Mouse (Mus musculus) frontal cortex, postnatal 36 days (tissue): Measurements from ENCODE around the gene Cntnap1.

ENCODE experiments used
- DNase-seq, 2 experiments: peaks; one replicate each; pipeline ENCODE4 v3.0.0; 2022; ENCODE audit warnings: low spot score in 2 of 2

Cntnap1 gene

DNA sequence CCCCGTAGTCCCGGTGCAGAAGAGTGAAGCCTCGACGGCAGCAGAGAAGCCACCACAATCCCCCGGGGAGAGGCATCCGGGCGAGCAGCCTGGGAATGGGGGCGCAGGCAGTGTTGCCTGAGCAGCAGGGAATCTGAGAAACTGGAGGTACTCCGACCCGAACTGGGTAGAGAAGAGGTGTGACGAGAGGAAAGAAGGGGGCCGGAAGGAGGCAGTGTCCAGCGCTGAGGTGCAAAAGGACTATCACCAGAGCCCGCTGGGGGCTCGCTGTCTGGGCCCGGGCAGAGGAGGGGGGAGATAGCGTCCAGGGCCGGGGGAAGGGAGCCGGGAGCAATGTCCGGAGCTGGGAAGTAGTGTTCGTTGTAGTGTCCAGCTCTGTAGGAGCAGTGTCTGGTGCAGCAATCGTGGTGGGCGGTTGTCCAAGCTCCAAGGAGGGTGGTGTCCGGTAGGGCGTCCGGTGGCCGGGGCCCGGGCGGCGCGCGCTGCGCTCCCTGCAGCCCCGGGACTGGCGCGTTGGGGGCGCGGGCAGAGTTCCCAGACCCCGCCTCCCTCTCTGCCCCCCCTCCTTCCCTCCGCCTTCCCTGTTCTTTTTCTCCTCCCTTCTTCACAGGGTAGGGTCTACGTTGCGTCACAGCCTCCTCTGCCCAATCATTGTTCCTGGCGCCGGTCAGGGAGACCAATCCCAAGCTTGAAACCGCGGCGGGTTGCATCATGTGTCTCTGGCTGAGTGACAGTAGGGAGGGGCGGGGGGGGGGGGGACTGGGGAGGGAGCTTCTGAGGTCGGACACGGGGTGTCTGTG, 688 bp downstream of the Cntnap1 start, which contains the start of gene Plekhh3:
Gene Plekhh3, minus strand, starts transcription at position 541 of the 800 bp plus-strand sequence.
- DNase-seq = peak; percentile 93 to 95

DNA sequence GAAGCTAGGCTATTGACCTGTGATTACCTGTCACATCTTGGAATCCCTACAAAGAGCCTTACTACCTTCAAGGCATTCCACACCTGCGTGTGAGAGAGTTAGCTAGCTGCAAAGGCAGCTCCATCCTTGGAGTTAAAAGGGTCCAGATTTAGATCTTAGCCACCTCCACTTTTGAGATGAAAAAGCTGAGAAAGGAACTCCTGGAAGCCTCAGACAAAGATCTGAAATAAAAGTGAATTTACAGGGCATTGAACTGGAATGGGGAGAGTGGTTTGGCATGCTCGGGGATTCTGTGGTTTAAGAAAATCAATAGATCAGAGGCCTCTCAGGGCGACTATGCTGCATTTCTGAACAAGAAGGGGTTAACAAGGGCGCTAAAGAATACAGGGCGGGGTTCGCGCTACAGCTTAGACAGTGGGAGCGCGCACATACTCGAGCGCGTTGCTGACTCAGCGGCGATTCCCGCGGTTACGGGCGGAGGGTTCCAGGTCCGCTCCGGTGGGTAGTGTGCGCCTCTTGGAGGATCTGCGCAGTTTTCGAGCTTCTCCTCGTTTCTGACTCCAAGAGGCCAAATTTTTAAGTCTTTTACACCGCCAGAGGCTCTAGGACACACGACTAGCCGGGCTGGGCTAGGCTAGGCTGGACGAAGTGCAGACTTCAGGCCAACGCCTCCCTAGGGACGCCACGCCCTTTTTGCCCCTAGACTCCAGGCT, 1.6 kb downstream of the Cntnap1 start:
- peak; percentile 77 to 78 for DNase-seq

DNA sequence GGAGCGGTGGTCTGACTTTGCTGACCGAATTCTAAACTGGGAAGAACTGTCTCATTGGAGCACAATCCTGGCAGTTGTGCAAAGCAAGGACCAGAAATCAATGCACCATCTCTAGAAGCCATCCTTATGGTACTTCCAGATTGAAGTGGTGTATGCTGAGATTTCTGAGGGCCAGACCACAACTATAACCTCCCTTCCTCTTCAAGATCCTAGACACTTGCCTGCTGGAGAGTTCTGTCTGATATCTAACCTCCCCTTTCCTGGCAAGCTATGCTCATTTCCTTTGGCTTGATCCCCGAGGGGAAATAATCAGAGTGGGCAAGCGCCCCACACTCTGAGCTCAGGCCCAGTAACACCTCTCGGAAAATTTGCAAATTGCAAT, 2.1 kb downstream of the Cntnap1 start:
- no peak for DNase-seq

DNA sequence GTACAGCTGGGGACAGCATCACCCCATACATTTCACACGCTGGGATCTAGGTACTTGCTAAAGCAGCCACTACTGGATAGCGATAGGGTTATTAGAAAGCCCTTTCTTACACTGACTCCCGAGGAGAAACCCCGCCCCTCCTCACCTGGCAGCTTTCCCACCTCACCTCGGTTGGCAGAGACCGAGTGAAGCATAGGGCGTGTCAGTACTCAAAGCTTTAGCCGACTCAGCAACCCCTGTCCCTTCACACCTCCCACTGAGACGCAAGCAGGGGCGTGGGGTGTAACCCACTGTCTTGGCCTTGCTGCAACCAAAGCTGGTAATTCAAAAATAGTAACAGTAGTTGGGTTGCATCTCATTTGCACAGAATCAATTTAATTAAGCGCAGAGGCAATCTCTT, 2.8 kb downstream of the Cntnap1 start:
- no peak for DNase-seq

DNA sequence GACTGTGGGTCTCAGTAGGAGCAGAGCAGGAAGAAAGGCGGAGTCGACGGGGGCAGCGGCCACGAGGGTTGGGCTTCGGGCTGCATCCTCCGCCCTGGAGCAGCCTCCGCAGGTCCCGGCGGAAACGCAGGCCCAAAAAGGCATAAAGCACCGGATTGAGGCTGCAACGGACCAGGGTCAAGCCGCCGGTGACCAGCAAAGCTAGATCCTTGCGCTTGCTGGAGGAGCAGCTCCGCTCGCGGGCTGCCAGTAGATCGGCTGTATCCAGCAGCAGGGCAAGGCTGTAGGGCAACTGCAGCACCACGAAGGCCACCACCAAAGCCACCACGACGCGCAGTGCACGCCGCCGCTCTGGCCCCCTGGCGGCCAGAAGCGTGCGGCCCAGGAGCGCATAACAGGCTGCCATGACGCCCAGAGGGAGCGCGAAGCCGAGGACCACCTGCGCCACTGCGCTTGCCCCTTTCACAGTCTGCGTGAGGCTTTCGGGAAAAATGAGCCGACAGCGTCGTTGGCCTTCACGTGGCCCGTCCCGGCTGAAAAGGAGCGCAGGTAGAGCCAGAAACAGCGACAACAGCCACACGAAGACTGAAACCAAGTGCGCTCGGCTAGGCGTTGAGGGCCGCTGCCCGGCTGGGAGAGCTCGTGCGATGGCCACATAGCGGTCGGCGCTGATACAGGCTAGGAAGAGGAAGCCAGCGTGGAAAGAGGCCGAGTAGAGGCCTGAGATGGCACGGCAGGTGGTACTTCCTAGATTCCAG, 3.5 kb downstream of the Cntnap1 start:
- DNase-seq = peak in 1 of 2 experiments; percentile 61

DNA sequence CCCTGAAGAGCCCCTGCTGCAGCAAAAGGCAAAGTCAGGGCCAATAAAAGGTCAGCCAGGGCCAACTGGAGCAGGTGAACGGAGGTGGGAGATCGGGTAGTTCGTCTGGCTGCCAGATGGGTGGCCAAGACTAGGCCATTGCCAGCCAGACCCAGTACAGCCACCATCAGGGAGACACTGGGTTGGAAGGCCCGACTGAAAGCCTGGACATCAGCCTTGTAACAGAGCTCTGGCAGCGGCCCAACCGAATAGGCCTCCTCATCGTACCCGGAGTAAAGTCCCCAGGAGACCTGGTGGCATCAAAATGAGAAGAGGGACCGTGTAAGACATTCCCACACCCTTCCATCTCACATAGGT, 4.0 kb downstream of the Cntnap1 start:
- DNase-seq = no peak

DNA sequence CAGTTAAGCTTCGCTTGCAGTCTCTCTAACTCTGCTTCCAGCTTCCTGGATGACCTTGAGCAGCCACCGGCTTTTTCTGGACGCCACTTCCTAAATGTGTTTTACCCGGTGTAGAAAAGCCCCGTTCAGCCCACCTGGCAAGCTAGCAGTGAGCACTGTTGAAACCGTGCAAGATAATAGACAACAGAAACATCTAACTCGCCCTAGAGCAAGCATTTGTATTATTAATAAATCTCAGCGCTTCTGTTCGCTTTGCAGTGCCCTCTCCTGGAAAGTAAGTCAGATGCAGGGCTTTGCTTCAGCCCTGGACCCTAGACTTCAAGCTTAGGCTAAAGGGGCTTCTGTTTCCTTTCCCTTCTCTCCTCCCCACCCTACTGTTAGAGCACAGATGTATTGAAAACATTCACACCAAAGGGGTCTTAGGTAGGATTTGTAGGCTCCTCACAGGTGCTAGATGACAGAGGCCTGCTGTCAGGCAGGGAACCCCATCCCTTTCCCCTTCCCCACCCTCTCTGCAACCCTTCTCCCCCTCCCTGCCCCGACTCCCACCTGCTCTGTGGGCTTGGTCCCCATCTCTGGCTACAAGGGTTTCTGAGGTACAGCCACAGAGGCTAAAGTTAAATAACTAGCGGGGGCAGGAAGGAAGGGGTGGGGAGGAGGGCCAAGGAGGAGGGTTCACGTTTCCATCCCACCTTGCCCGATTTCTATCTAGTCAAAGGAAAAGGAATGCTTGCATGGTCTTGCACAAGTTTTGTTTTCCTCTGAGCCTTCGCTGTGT, 4.7 kb downstream of the Cntnap1 start, which contains the start of gene Ccr10:
Gene Ccr10, minus strand, starts transcription at position 593 of the 778 bp plus-strand sequence.
- no peak for DNase-seq

DNA sequence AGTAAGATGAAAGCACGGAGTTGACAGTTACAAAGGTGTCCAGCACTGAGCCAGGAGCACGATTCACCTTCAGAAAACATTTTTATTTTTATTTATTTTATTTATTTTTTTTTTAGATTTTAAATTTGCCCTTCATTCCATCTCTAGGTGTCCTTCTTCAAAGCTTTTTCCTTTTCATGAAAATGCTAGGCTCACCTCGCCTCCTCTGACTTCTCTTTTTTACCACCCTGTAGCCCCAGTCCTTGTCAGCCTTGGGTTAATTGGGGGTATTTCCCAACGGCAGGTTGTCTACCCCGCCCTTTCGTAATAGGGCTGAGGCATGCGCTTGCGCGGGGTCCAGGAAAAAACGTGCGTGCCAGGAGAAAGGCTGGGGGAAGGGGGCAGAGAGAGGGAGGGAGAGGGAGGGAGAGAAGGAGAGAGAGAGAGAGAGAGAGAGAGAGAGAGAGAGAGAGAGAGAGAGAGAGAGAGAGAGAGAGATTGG, 5.4 kb downstream of the Cntnap1 start:
- DNase-seq = peak in 1 of 2 experiments; percentile 63

DNA sequence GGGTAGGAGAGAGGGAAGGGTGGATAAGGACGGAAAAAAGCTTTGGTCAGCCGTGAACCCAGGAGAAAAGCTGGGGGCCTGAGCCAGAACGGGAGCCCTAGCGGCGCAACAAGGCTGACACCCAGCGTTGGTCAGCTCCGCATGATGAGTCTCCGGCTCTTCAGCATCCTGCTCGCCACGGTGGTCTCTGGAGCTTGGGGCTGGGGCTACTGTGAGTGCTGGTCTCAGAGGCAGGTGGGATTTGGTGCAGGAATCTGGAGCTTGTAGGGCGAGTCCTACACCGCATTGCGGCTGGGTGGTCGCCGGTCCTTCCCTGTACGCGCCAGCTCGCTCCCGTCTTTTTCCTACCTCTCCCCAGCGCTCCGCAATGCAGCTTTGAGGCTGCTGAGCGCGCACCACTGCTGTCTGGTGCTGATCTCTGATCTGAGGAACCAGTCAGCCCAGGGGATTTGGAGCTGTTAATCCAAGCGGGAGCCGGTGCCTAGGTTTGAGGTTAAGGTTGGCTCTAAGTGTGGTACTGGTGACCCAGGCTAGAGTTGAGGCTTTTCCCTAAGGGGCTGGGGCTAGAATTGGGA, 5.9 kb downstream of the Cntnap1 start:
- DNase-seq = peak in 1 of 2 experiments; percentile 66

DNA sequence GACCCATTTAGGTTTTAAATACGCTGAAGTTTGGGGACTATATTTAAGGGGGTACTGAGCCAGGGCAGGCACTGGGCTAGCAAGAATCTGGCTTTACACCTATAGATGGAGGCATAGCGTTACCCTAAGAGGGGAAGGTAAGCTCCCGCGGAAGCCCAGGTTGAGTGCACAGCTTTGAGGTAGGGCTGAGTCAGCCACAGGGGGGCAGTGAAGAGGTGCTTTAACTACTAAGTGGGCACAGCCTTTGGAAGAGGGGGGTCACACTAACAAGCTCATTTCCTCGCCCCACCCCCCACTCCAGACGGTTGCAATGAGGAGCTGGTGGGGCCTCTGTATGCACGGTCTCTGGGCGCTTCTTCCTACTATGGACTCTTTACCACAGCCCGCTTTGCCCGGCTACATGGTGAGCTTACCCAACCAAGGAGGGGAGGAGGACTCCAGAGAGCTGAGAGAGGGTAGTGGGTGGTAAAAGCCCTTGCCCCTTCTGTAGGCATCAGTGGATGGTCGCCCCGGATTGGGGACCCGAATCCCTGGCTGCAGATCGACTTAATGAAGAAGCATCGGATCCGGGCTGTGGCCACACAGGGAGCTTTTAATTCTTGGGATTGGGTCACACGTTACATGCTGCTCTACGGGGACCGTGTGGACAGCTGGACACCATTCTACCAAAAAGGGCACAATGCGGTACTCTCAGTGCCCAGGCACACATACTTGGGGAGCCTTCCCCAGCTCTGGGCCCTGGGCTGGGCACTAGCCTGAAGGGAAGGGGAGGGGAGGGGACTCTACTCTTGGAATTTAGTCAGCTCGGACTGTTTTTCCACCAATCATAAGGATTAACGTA, 6.8 kb downstream of the Cntnap1 start:
- DNase-seq = peak in 1 of 2 experiments; percentile 77

DNA sequence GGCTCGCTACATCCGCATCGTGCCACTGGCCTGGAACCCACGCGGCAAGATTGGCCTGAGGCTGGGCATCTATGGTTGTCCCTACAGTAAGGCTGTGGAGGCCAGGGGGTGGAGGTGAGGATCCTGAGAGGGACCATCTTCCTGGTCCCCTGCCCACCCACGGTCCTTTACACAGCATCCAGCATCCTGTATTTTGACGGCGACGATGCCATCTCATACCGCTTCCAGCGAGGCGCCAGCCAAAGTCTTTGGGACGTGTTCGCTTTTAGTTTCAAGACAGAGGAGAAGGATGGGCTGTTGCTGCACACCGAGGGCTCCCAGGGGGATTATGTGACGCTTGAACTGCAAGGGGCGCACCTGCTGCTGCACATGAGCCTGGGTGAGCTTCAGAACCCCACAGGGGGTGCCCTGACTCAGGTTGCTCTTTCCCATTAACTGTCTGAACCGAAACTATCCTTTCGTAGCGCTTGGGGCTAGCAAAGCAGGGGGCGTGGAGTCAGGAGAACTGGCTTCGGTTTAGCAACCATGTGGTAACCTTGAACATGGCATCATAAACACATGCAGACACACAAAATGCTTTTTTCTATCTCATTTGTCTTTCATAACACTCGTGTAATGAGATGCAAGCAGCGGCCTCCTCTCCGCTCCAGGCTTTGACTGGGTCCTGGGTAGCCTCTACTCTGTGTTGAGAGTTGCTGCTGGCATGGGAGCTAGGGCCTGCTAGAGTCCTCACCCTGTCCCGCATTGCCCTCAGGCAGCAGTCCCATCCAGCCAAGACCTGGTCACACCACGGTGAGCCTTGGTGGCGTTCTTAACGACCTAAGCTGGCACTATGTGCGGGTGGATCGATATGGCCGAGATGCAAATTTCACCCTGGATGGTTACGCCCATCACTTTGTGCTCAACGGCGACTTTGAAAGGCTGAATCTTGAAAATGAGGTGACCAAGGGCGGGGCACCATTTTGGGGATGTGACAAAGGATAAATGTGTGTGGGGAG, 8.0 kb downstream of the Cntnap1 start:
- no peak for DNase-seq

DNA sequence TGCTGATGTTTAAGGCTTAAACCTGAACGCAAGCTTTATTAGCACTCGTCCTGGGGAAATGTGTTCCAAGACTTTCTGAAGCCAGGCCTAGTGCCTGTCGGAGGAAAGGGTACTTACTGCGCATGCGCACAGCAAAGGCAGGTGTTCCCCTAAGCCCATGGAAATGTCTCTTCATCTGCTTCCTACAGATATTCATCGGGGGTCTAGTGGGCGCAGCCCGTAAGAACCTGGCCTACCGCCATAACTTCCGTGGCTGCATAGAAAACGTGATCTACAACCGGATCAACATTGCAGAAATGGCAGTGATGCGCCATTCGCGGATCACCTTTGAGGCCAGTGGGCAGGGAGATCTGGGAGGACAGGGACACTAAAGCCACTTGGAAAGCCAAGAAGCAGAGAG, 9.0 kb downstream of the Cntnap1 start:
- no peak for DNase-seq

DNA sequence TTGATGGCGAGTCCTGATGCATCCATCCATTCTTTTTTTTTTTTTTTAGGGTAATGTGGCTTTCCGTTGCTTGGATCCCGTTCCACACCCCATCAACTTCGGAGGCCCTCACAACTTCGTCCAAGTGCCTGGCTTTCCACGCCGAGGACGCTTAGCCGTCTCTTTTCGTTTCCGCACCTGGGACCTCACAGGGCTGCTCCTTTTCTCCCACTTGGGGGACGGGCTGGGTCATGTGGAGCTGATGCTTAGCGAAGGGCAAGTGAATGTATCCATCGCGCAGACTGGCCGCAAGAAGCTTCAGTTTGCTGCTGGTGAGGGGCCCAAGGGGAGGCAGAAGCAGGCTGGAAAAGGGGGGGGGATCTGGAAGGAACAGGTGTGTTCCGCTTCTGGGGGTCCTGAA, 9.9 kb downstream of the Cntnap1 start:
- DNase-seq = no peak

DNA sequence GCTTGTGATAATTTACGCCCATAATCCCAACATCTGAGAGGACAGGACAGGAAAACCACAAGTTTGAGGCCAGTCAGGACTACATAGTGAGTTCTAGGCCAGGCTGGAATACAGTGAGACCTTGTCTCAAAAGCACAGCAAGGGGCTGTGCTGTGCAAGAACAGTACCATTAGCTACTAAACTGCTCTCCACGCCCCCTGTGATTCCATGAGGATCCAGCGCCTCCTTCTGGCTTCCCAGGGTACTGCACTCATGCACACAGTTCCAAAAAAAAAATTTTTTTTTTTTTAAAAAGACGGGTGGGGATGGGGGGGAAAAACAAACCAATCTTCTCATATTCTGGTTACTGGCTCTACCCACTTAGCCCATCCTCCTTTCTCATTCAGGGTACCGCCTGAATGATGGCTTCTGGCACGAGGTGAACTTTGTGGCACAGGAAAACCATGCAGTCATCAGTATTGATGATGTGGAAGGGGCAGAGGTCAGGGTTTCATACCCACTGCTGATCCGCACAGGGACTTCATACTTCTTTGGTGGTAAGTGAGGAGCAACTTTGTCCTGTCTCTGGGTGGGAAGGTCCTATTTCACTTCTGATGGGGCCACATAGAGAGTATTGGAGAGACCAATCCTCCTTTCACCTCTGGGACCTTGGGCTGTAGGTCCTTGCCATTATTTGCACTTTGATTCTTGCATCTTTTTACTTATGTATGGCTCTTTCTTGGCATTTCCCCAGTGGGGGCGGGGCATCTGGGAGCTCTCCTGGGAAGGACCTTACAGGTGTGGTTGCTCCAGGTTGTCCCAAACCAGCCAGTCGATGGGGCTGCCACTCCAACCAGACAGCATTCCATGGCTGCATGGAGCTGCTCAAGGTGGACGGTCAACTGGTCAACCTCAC, 10.8 kb downstream of the Cntnap1 start:
- no peak for DNase-seq

DNA sequence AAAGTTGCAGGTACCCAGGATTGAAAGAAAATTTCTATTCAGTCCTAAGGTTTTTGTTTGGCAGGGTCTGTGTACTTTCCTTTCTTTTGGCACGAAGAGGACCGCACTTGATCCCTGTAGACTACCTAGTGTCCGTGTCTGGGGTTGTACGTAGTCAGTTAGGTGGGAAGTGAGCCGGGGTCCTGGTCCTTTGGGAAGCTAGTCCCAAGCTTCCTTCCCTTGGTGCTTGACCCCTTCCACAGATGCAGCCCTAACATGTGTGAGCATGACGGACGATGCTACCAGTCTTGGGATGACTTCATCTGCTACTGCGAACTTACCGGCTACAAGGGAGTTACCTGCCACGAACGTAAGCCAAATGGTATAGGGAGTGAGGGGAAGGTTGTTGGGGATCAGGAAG, 11.6 kb downstream of the Cntnap1 start:
- DNase-seq = no peak

DNA sequence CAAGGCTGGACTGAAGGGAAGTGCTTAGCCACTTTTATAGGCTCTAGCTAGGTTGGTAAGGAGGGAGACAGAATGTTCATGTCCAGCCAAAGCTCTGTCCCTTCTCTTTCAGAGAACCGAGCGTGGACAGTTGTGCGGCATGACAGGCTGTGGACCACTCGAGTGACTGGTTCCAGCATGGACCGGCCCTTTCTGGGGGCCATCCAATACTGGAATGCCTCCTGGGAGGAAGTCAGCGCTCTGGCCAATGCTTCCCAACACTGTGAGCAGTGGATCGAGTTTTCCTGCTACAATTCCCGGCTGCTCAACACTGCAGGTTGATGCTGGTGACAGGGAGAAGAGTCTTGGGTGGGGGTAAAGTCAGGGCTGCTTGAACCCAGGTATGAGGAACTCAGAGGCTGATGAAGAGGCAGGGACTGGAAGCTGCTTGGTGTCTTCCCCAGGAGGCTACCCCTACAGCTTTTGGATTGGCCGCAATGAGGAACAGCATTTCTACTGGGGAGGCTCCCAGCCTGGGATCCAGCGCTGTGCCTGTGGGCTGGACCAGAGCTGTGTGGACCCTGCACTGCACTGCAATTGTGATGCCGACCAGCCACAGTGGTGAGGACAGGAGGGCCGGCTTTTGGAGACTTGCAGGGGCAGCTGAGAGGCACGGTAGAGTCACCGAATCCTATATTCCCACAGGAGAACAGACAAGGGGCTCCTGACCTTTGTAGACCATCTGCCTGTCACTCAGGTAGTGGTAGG, 12.6 kb downstream of the Cntnap1 start:
- DNase-seq = no peak

DNA sequence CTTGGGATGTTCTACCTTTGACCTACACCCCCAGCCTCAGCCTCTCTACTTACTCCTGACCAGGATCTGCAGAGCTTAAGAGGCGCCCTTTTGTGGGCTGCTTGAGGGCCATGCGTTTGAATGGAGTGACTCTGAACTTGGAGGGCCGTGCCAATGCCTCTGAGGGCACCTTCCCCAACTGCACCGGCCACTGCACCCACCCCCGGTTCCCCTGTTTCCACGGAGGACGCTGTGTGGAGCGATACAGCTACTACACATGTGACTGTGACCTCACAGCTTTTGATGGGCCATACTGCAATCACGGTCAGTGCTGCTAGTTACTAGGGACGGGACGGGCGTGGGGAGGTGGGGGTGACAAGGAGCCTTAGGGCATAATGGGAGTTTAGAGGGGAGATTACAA, 14.7 kb downstream of the Cntnap1 start:
- no peak for DNase-seq
